Mouse (Mus musculus): ENCODE data around the gene Skida1. TPM values are rescaled to one million over a fixed set of nuclear protein-coding genes. Genes with fewer than 3 reads are reported as not detected.

The Skida1 gene
- polyA plus RNA-seq, 2 experiments from 2014 or later, result 0.74 TPM; not detected in 1

- no peak for ATAC-seq
Measured at GRCm38 (mm10) chr2:18011226-18011625, 37.6 kb downstream of the Skida1 start.

GRCm38 (mm10) chr2:18005137-18005536 is 43.7 kb downstream of the Skida1 start:
- ATAC-seq, result no peak

GRCm38 (mm10) chr2:18004286-18004685 is 44.6 kb downstream of the Skida1 start:
- ATAC-seq, result no peak

- ATAC-seq, result no peak
Measured at GRCm38 (mm10) chr2:18002306-18002705, 46.5 kb downstream of the Skida1 start.

DNA sequence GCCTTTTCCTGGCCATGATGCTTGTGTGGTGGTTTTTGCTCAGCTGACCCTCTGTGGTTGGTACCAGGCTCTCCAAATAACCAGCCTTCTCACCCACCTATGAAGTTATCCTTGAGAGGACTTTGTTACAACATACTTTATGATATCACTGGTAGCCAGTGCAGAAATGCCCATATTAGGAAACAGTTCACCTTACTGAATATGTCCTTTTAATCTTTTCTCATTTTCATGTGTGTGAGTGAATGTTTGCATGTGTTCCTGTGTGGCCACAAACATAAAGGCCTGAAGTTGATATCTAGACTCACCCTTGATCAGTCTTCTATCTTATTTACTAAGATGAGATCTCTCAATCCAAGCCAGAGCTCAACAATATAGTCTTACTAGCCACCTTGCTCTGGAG is 52.0 kb downstream of the Skida1 start, which contains the start of gene H2al2a:
Gene H2al2a, minus strand, starts transcription at position 101 of the 400 bp plus-strand sequence.
- ATAC-seq, result no peak

Other genes starting within 250 kb of the Skida1 start
- gene H2al2a, start 52.1 kb downstream of the Skida1 start, polyA plus RNA-seq (2017; shearing (Covaris generic)), result not detected
- 1 to 10 TPM; 2.0 to 2.1 TPM for gene A930004D18Rik, start 11.3 kb downstream of the Skida1 start, polyA plus RNA-seq (2017; shearing (Covaris generic))
- 10 to 100 TPM; 34.9 to 41.4 TPM for gene Mllt10, start 6.2 kb upstream of the Skida1 start, polyA plus RNA-seq (2017; shearing (Covaris generic))